Mouse (Mus musculus): ENCODE measurements around the gene Dnph1.

Gene Dnph1

DNA sequence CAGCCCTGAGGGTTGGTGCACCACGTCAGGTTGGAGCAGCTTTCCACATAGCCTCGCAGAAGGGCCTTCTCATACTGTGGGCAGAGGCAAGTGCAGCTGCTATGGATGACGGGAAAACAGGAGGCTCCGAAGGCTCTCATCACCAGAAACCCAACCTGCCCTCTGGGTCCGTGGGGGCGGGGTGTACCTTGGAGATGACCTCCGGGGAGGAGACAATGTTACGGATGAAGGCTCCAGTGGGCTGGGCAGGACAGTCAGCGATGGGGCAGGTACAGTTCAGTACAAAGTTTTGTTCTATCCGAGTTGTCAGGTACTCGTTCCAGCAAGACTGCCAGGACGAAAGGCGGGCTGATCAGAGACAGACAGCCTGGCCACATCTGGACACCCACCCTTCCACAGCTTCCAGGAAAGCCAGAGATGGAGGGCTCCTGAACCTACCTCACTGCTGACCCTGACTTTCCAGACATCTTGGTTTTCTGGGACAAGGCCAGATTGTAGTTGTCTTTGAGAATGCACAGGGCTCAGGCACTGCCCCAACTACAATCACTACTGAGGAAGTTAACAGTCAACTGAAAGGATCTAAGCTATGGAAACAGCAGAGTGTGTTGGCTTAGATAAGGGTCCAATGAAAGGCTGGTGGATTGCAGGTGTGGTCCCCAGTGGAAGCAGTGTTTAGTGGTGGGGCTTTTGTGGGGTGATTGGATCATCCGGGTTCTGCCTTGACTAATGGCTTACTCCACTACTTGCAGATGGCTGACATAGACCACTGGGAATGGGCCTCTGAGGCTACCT is 7.5 kb downstream of the Dnph1 start:
- DNase-seq (ENCODE audit: low spot score): no peak

DNA sequence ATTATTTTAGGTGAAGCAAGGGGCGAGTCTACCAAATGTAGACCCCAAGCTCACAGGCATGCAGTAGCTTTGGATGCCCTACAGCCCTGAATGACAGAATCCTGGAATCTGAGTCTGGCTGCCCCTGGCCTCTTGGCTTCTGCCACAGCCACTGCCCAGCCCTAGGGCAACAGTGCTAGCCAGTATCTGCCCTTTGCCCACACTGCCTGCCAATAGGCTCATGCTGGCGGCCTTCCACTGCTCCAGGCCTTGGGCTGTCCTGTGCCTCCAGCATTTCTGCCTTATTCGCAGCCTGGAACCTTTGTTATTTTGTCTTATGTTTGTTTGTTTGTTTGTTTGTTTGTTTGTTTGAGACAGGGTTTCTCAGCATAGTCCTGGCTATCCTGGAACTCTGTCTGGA is 9.1 kb downstream of the Dnph1 start:
- DNase-seq (ENCODE audit: low spot score): no peak

DNA sequence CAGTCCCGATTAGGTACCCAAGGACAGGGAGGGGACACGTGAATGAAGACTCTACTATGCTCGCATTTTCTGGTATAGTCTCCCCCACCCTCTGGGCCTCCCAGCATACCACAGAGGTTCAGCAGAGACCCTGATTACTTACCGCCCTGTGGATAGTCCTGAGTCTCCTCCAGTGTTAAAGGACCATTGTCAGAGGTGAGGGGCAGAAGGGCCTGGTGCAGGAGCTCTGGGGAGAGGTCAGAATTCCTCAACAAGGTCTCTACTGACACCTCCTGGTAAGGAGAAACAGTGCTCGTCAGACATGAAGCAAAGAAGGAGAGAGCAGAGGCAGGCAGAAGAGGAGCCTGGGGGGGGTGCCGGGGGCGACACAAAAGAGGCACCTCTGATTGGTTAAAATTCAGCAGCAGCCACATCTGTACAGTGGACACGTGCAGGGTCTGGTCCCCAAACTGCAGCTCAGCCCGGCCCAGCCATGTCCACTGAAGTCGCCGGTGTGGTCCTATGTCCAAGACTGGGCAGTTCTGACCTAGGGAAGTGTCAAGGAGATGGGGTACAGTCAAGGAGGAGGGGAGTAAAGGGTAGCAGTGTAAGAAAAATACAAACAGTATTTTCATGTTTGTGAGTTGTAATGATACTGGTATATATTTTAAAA is 14.7 kb downstream of the Dnph1 start:
- no peak for DNase-seq (ENCODE audit: low spot score)

DNA sequence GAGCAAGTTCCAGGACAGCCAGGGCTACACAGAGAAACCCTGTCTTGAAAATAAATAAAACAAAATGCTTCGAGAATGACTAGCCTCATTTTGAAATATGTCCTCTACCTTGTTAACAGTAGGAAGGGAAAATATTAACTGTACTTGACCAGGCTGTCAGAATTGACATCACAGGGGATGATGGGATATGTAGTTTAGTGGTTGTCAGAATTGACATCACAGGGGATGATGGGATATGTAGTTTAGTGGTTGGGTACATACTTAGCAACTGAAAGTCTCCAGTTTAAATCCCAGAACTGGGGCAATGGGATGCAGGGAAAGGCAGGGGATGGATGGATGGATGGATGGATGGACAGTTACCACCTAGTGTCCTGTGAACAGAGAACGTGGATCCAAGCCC is 16.8 kb downstream of the Dnph1 start:
- DNase-seq (ENCODE audit: low spot score): no peak

DNA sequence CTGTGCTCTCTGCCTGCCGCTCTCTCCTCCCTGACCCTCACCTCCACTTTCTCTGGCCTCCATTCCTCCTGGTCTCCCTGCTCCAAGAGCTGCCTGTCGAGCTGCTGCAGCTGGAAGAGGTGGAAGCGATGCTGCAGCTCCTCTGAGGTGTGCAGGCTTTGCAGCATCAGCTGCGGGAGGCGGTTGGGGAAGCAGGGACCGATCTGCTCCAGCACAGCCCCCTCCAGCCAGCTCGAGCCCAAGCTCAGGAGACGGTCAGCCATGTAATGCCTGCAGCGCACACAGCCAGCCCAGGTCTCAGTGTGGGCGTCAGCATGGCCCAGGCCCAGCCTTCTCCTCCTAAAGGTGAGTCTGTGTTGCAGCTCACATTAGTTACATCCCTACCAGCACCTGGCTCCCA is 23.5 kb downstream of the Dnph1 start:
- DNase-seq (ENCODE audit: low spot score): no peak

DNA sequence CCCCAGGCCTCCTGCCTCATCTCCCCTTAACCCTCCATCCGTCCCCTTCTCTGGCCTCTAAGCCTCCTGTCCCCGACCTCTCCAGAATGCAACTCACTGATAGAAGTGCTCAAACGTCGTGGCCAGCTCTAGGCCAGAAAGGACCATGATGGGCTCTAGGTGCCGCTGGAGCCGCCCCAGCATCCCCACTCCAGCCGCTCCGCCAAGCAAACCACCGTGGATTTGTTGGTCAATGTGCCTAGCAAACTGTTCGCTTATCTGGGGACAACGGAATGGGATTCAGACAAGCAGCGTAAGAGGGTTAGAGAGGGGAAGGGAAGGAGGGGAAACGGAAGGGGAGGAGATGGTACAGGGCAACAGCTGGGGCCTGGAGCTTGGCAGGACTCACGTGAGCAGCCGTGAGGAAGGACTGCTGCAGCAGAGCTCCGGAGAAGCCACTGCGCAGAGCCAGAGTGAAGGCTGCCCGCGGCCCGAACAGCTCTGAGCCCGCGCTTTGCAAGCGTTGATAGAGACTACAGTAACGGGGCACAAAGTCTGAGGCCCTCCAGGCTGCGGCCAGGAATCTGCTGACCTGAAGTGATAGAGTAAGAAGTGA is 24.0 kb downstream of the Dnph1 start:
- DNase-seq (ENCODE audit: low spot score): no peak

DNA sequence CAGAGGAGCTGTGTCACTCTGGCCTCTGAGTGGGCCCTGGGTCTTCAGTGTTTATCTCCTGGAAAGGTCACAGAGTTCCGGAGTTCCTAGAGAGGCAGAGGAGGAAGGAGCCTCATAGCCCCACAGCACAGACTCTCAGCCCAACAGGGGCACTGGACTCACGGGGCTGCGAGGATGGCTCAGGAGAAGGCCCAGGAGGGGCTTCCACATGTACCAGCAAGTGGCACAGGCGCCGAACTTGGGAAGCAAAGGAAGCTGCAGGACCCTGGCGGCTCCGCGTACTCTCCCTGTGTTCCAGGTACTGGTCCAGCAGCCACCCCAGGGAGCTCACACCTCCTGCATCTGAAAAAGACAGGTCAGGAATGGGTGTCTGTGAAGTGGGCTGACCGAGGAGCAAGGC is 24.7 kb downstream of the Dnph1 start:
- no peak for DNase-seq (ENCODE audit: low spot score)

DNA sequence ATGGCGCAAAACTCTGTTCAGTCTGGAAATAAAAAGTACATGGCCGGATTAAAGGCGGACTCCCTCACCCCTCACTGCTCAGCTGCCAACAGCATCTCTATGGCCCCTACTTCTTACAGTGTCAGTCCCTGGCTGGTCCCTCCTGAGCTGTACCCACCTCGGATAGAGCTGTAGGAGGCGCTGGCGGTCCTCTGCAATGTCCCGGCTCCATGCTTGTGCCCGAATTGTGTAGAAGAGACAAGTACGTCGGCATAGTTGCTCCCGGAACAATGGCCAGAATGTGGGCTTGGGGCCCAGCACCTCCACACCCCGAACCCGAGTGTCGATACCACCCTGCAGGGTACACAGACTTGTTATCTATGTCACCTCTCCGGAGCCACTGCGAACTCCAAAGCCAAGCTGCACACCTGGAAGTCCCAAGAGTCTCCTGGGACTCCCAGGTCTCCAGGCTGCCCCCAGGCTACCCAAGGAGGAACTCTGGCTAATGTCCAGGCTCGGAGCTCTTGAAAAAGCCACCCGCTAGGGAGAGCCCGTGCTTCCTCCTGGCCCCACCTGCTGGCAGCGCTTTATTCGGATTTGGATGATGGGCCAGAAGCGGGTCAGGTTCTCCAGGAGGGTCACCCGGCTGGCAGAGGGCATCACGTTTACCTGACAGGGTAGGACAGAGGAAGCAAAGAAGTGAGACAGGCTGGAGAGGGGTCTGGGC is 25.6 kb downstream of the Dnph1 start:
- no peak for DNase-seq (ENCODE audit: low spot score)

DNA sequence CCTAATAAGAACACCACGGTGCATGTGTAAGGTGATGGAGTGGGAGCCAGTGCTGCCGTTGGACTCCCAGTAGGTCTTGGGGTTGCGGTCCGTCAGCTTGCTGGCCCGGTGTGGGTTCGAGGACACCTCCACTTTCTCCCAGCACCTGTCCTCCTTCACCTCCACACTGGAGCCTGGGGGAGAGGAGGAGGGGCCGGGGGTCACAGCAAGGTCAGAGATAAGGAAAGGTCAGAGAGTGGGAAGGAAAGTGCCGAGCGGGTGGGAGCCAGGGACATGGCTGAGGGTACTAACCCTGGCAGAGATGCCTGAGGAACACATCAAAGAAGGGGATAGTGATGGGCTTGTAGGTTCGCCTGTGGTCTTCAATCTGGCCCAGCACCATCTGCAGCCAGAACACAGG is 28.6 kb downstream of the Dnph1 start:
- DNase-seq (ENCODE audit: low spot score): no peak

DNA sequence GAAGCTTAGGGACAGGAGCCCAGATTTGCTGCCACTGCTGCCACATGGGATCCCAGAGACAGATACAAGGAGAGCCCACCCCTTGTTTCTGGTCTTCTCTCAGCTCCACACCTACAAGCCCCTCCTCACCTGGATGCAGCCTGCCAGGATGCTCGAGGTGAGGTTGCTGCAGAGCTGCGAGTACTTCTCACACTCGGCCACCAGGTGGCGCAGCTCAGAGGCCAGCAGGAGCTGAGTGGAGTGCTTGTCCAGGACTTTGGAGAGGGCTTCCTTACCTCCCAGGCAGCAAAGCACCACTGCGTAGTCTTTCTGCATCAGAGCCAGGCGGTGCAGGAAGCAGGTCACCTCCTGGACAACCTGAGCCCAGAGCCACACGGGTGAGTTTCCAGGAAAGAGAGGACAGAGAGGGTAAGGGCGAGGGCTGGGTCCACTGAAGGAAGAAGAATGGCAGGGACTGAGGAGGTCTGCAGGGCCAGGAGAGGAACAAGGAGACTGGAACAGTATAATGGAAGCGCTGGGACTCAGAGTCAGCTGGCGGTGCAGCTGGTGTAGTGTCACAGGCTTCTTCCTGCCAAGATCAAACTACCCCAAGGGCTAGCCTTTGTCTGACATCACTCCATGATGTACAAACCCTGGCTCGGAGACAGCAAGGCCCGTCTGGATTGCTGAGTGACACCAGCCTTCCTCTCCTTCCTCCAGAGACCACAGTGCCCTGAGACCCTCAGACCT is 29.2 kb downstream of the Dnph1 start:
- peak; percentile 70 for DNase-seq (ENCODE audit: low spot score)

DNA sequence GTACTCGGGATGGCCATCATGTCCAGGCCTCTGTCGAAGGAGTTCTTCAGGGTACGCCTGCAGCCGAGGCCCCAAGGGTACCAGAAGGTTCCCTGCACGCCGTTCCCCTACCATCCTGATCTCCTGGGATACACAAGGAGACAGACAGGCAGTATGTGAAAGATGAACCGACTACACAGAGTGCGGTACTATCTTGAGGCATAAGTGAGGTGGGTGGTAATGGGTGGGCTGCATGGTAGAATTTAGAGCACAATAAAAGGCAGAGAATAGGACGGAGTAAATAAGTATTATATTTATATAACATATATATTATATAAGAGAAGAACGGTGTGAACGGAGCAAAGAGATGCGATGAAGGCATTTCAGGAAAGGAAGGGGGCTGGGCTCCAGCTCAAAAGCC is 47.1 kb downstream of the Dnph1 start:
- DNase-seq (ENCODE audit: low spot score): no peak

DNA sequence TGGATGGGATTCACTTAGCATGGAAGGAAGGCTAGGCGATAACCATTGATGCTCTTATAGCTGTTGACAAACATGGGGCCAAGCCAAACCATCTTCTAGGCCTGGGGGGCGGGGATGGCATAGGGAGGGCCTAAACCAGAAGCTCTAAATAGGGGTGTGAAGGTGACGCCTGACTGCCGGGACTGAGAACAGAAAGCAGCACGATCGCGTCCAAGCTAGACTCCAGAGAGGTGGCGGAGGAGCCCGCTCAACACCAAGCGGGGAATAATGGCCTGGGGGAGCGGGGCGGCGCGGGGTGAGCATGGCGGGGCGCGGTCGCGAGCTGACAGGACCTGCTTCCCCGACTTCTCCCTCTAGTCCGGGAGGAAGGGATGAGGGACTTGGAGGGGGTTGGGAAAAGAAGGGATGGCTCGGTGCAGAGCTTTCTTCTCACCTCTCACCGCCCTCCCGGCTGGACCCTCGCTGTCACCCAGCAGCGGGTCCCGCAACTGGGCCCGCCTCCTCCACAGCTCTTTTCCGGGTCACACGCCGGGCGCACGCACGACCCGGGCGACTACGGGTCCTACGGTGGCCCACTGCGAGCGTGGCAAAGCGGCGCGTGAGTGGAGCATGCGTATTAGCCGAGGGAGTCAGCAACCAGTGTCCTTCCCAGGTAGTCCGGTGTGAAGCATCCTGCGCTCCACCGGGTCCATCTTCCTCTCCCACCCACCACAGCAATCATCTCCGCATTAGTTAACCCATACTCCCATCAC is 49.5 kb downstream of the Dnph1 start, which contains the start of gene Cul9:
TSS of gene Cul9 (minus strand) at position 576 of the 752 bp plus-strand sequence.
- peak; percentile 84 for DNase-seq (ENCODE audit: low spot score)

DNA sequence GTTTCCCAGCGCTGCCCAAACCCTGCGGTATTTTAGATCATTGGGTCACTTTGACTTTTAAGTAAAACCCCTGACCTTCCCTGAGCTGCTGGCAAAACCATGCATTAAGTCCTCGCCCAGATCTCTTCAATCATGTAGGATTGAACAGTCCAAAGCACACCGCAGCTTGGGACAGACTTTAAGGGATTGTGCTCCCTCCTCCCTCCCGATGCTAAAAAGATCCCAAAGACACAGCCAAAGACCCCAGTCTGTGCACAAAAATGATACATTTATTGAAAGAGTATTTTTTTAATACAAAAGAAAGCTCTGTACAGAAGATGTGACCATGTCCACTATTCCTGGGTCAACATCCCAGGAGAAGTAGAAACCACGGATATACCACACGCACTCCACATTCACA is 50.1 kb downstream of the Dnph1 start:
- no peak for DNase-seq (ENCODE audit: low spot score)

DNA sequence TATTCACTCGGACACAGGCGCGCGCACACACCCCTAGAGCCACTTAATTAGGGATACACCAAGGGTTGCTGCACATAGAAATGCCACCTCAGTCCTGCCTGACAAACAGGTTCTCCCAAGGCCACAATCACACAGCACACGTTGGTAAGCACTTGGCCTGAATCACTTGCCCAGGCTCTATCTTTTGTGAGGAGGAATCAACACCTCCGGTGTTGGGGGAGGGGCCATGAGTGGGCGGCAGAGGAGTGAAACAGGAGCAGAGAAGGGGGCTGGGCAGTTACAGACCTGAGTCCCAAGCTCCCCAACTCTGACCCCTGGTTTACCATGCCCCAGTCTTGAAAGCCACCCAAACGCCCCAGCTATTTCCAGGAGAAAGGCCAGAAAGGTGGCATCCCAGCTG is 50.5 kb downstream of the Dnph1 start:
- peak; percentile 56 for DNase-seq (ENCODE audit: low spot score)

DNA sequence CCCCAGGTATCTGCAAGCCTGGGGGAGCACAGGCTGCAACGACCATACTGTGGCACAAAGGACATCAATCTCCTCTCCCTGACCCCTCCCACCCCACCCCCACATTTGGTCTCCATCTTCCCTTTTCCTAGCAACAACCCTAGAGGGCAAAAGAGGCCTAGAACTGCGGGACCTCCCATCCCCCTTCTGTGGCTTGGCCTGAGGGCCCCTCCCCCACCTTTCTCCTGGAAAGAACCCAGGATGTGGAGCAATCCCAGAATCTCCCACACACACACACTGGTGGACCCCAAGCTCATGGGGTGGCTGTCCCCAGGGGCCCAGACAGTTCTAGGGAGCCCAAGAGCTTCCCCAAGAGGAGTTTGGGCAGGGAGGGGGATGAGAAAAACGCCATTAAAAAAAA is 51.4 kb downstream of the Dnph1 start:
- no peak for DNase-seq (ENCODE audit: low spot score)

DNA sequence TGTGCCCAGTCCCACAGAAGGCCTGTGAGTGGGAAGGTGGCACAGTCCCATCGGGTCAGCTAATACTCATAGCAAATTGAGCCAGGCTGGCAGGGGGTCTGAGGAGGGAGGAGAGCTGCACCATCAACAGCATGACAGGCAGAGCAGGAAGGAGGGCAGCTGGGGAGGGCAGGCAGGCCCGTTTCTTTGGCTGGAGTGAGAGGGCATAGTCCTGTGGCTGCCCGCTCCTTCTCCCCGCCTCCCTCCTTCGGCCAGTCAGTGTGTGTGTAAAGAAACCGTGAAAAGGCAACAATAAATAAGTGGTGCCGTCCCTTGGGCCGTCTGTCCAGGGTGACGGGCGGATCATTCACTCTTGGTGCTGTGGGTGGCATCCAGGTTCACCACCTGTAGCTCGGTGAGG is 52.2 kb downstream of the Dnph1 start:
- DNase-seq (ENCODE audit: low spot score): no peak

DNA sequence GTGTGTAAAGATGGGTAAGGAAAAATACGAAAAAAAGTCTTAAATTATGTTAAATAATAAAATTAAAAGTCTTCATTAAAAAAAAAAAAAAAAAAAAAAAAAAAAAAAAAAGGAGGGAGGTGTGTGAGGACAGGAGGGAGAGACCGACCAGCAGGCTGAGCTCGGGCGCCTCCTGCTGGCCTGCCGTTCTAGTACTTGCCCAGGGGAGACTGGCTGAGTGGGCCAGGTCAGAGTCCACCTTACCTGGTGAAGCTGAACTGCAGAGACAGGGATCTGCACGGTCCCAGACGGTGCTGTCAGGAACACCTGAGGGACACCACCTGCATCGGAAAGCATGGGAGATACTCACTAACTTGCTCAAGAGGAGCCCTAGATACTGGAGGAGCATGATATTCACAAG is 52.7 kb downstream of the Dnph1 start:
- DNase-seq (ENCODE audit: low spot score): no peak

Measured in testis, postnatal 14 days (tissue).